ENCODE assay signal across 8 mouse cellular contexts in genomic region chr19:41896319-41896711, GRCm38 (mm10). TPM values are rescaled to one million over a fixed set of nuclear protein-coding genes. Genes with fewer than 3 reads are reported as not detected.
DNase-seq lines count a peak whose midpoint lies in the region; ATAC-seq lines count a peak whose summit lies in the region.

No protein-coding gene starts in this region.

- DNase-seq in kidney, adult 9 months: no peak
- DNase-seq in midbrain, embryonic 14.5 days: no peak
- no peak for DNase-seq in layer of hippocampus, postnatal 14 days (ENCODE audit: low spot score in 2 of 2)
- DNase-seq in right cerebral cortex, postnatal 10 days (ENCODE audit: low spot score in 2 of 2): no peak
- no peak for DNase-seq in layer of hippocampus, adult 18-20 months (ENCODE audit: low spot score in 2 of 2)

- H3K4me3 ChIP-seq in kidney, embryonic 14.5 days (ENCODE audit: low read length): peak overlapping the region; percentile 70
- H3K4me3 ChIP-seq in brown adipose tissue, adult 24 weeks (ENCODE audit: insufficient read depth, low read depth, low read length): peak overlapping the region; percentile 63
- H3K4me3 ChIP-seq in hindbrain, embryonic 15.5 days: peak overlapping the region; percentile 94
- H3K4me3 ChIP-seq in midbrain, embryonic 14.5 days (replicated peaks; ENCODE audit: low read depth, low read length): peak overlapping the region; percentile 74

- ATAC-seq in kidney, embryonic 14.5 days (ENCODE audit: low FRiP score, low TSS enrichment): no peak
- peak; percentile 61; the same call in 1 of the 2 replicates for ATAC-seq in hindbrain, embryonic 15.5 days (ENCODE audit: low FRiP score, low read depth)
- ATAC-seq in midbrain, embryonic 14.5 days (ENCODE audit: low FRiP score, low TSS enrichment): no peak; the same call in 1 of the 2 replicates

- H3K27me3 ChIP-seq in kidney, embryonic 14.5 days (ENCODE audit: control insufficient read depth, insufficient read depth, low read length): no peaks in the 10 kb centered on the region
- H3K27me3 ChIP-seq in hindbrain, embryonic 15.5 days: no peaks in the 10 kb centered on the region
- no peaks in the 10 kb centered on the region for H3K27me3 ChIP-seq in midbrain, embryonic 14.5 days (ENCODE audit: control insufficient read depth, insufficient read depth, low read length)

- no peak overlapping the region for H3K27ac ChIP-seq in kidney, embryonic 14.5 days (ENCODE audit: low read depth, low read length)
- H3K27ac ChIP-seq in brown adipose tissue, adult 24 weeks (replicated peaks; ENCODE audit: low read depth, low read length): no peak overlapping the region
- H3K27ac ChIP-seq in hindbrain, embryonic 15.5 days (replicated peaks): peak overlapping the region; percentile 60
- H3K27ac ChIP-seq in midbrain, embryonic 14.5 days (replicated peaks; ENCODE audit: low read depth, low read length): no peak overlapping the region

- H3K9ac ChIP-seq in kidney, embryonic 14.5 days (ENCODE audit: low read depth, low read length): no peak overlapping the region; the same call in 1 of the 2 replicates
- H3K9ac ChIP-seq in hindbrain, embryonic 15.5 days: peak overlapping the region; percentile 63
- peak overlapping the region; percentile 42; the same call in 1 of the 2 replicates for H3K9ac ChIP-seq in midbrain, embryonic 14.5 days (replicated peaks; ENCODE audit: low read length)

- no peaks in the 10 kb centered on the region for H3K36me3 ChIP-seq in kidney, embryonic 14.5 days (ENCODE audit: control insufficient read depth, insufficient read depth, low read length)
- H3K36me3 ChIP-seq in hindbrain, embryonic 15.5 days: peaks cover 6% of the 10 kb centered on the region; the same call in 1 of the 2 replicates
- peaks cover 5% of the 10 kb centered on the region; the same call in 1 of the 2 replicates for H3K36me3 ChIP-seq in midbrain, embryonic 14.5 days (ENCODE audit: control insufficient read depth, insufficient read depth, low read length)

- H3K4me1 ChIP-seq in kidney, embryonic 14.5 days (ENCODE audit: control insufficient read depth, insufficient read depth, low read length): peaks cover 15% of the 10 kb centered on the region; the same call in 1 of the 2 replicates
- no peaks in the 10 kb centered on the region for H3K4me1 ChIP-seq in brown adipose tissue, adult 24 weeks (ENCODE audit: control insufficient read depth, insufficient read depth, insufficient read length, low read length)
- H3K4me1 ChIP-seq in hindbrain, embryonic 15.5 days (replicated peaks): peaks cover 19% of the 10 kb centered on the region
- peaks cover 12% of the 10 kb centered on the region; the same call in 1 of the 2 replicates for H3K4me1 ChIP-seq in midbrain, embryonic 14.5 days (ENCODE audit: control insufficient read depth, insufficient read depth, low read length)

- no peaks in the 10 kb centered on the region for H3K9me3 ChIP-seq in kidney, embryonic 14.5 days (ENCODE audit: control insufficient read depth, low read length)
- no peaks in the 10 kb centered on the region for H3K9me3 ChIP-seq in hindbrain, embryonic 15.5 days
- no peaks in the 10 kb centered on the region for H3K9me3 ChIP-seq in midbrain, embryonic 14.5 days (ENCODE audit: control insufficient read depth, low read length)

- peak overlapping the region; percentile 84 for H3K4me2 ChIP-seq in kidney, embryonic 14.5 days (replicated peaks; ENCODE audit: low read depth, low read length)
- peak overlapping the region; percentile 81 for H3K4me2 ChIP-seq in hindbrain, embryonic 15.5 days
- H3K4me2 ChIP-seq in midbrain, embryonic 14.5 days (ENCODE audit: low read length): peak overlapping the region; percentile 91

- 19% methylated on average over 18 of the region's 18 CpGs for WGBS in kidney, embryonic 14.5 days
- 17% methylated on average over 18 of the region's 18 CpGs for WGBS in hindbrain, embryonic 15.5 days
- 18% methylated on average over 18 of the region's 18 CpGs for WGBS in midbrain, embryonic 14.5 days

RNA-seq across cellular contexts. Expression of gene Rrp12, which starts 0.3 kb away (rescaled TPM):
- polyA plus RNA-seq in kidney, embryonic 14.5 days (2014; fragmentation: Nextera tagmentation; extraction: Ambion mirVana): 7.8 and 15.8 TPM in 2 replicates
- 3.3 and 3.6 TPM in 2 replicates for polyA plus RNA-seq in brown adipose tissue, adult 24 weeks (2012; ENCODE audit: insufficient read depth, insufficient read length, missing spikeins)
- 17.6 and 19.4 TPM in 2 replicates for polyA plus RNA-seq in hindbrain, embryonic 15.5 days (2015; fragmentation: Nextera tagmentation; extraction: Ambion mirVana)
- 12.5 TPM in 2 replicates for polyA plus RNA-seq in midbrain, embryonic 14.5 days (2014; fragmentation: Nextera tagmentation; extraction: Ambion mirVana)
- total RNA-seq in layer of hippocampus, postnatal 14 days (2021): 10 to 100 TPM; 33.4 to 34.0 TPM
- 10 to 100 TPM; 31.8 to 32.2 TPM for total RNA-seq in layer of hippocampus, adult 18-20 months (2021)

RNA-seq across cellular contexts. Expression of gene Pgam1, which starts 15.4 kb away (rescaled TPM):
- polyA plus RNA-seq in kidney, embryonic 14.5 days (2014; fragmentation: Nextera tagmentation; extraction: Ambion mirVana): 604 and 682 TPM in 2 replicates
- polyA plus RNA-seq in brown adipose tissue, adult 24 weeks (2012; ENCODE audit: insufficient read depth, insufficient read length, missing spikeins): 903 and 992 TPM in 2 replicates
- polyA plus RNA-seq in hindbrain, embryonic 15.5 days (2015; fragmentation: Nextera tagmentation; extraction: Ambion mirVana): 530 and 573 TPM in 2 replicates
- polyA plus RNA-seq in midbrain, embryonic 14.5 days (2014; fragmentation: Nextera tagmentation; extraction: Ambion mirVana): 451 and 465 TPM in 2 replicates
- total RNA-seq in layer of hippocampus, postnatal 14 days (2021): 100 to 1,000 TPM; 569 to 570 TPM
- total RNA-seq in layer of hippocampus, adult 18-20 months (2021): 100 to 1,000 TPM; 541 to 553 TPM

RNA-seq across cellular contexts. Expression of gene Exosc1, which starts 36.9 kb away (rescaled TPM):
- polyA plus RNA-seq in kidney, embryonic 14.5 days (2014; fragmentation: Nextera tagmentation; extraction: Ambion mirVana): 90.8 and 99.0 TPM in 2 replicates
- polyA plus RNA-seq in brown adipose tissue, adult 24 weeks (2012; ENCODE audit: insufficient read depth, insufficient read length, missing spikeins): 21.6 and 24.3 TPM in 2 replicates
- 52.3 and 59.8 TPM in 2 replicates for polyA plus RNA-seq in hindbrain, embryonic 15.5 days (2015; fragmentation: Nextera tagmentation; extraction: Ambion mirVana)
- polyA plus RNA-seq in midbrain, embryonic 14.5 days (2014; fragmentation: Nextera tagmentation; extraction: Ambion mirVana): 56.4 and 57.4 TPM in 2 replicates
- total RNA-seq in layer of hippocampus, postnatal 14 days (2021): 10 to 100 TPM; 26.1 to 26.7 TPM
- total RNA-seq in layer of hippocampus, adult 18-20 months (2021): 10 to 100 TPM; 24.9 to 28.3 TPM

RNA-seq across cellular contexts. Expression of gene Zdhhc16, which starts 37.0 kb away (rescaled TPM):
- 60.9 and 68.9 TPM in 2 replicates for polyA plus RNA-seq in kidney, embryonic 14.5 days (2014; fragmentation: Nextera tagmentation; extraction: Ambion mirVana)
- 6.6 and 10.9 TPM in 2 replicates for polyA plus RNA-seq in brown adipose tissue, adult 24 weeks (2012; ENCODE audit: insufficient read depth, insufficient read length, missing spikeins)
- 85.9 and 86.6 TPM in 2 replicates for polyA plus RNA-seq in hindbrain, embryonic 15.5 days (2015; fragmentation: Nextera tagmentation; extraction: Ambion mirVana)
- polyA plus RNA-seq in midbrain, embryonic 14.5 days (2014; fragmentation: Nextera tagmentation; extraction: Ambion mirVana): 72.3 and 72.8 TPM in 2 replicates
- 10 to 100 TPM; 53.1 to 56.1 TPM for total RNA-seq in layer of hippocampus, postnatal 14 days (2021)
- total RNA-seq in layer of hippocampus, adult 18-20 months (2021): 10 to 100 TPM; 34.6 to 38.8 TPM

RNA-seq across cellular contexts. Expression of gene Frat2, which starts 48.4 kb away (rescaled TPM):
- polyA plus RNA-seq in kidney, embryonic 14.5 days (2014; fragmentation: Nextera tagmentation; extraction: Ambion mirVana): 5.4 and 7.5 TPM in 2 replicates
- 1.3 and 2.1 TPM in 2 replicates for polyA plus RNA-seq in brown adipose tissue, adult 24 weeks (2012; ENCODE audit: insufficient read depth, insufficient read length, missing spikeins)
- polyA plus RNA-seq in hindbrain, embryonic 15.5 days (2015; fragmentation: Nextera tagmentation; extraction: Ambion mirVana): 6.7 and 8.1 TPM in 2 replicates
- polyA plus RNA-seq in midbrain, embryonic 14.5 days (2014; fragmentation: Nextera tagmentation; extraction: Ambion mirVana): 5.6 and 7.3 TPM in 2 replicates
- 10 to 100 TPM; 18.2 to 20.9 TPM for total RNA-seq in layer of hippocampus, postnatal 14 days (2021)
- total RNA-seq in layer of hippocampus, adult 18-20 months (2021): 10 to 100 TPM; 12.9 to 13.1 TPM
